Mouse (Mus musculus): ENCODE measurements around the gene Akp3.

DNA sequence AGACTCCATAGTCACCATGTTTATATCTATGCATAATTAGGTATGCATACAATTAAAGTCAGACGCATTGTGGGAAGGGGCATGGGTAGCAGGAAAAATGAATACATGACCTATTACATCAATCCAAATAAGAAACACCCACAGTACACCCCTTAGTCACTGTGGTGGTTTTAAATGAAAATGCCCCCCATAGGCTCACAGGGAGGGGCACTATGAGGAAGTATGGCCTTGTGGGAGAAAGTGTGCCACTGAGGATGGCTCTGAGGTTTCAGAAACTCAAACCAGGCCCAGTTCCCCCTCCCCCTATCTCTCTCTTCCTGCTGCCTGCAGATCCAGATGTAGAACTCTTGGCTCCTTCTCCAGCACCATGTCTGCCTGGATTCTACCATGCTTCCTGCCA is 20.8 kb upstream of the Akp3 start:
- TF ChIP-seq CTCF (IDR thresholded peaks at IDR 0.05; ENCODE audit: low read depth) = no peak
- TF ChIP-seq EP300 (IDR thresholded peaks at IDR 0.05; ENCODE audit: low read depth) = no peak

Data from liver, postnatal 0 days (tissue).